Mouse (Mus musculus) hindbrain, embryonic 15.5 days (tissue): ENCODE measurements at regions not wholly inside any gene's neighbourhood (a gene's known extent, or its start where the extent isn't known, plus 50 kb on each side); places are given as distances from the start of the nearest gene placed in this dataset.

Experiments used
- ATAC-seq: fragments of 200-750 bp; cut with Nextera tagmentation; 2 replicates; pipeline ENCODE4 v1.8.0; 2017; ENCODE audit warnings: low read depth, moderate number of reproducible peaks, moderate TSS enrichment; ENCODE audit not compliant: low FRiP score
- H3K27ac ChIP-seq: fragments of 300-500 bp; sonication (generic); replicated peaks from 2 replicates; pipeline ENCODE4 v1.5.1; 2015; ENCODE audit warnings: mild to moderate bottlenecking, inconsistent platforms
- H3K27me3 ChIP-seq: fragments of 300-500 bp; sonication (generic); 2 replicates; pipeline ENCODE4 v1.6.1; 2015; ENCODE audit warnings: control low read depth, inconsistent platforms
- H3K36me3 ChIP-seq: fragments of 300-500 bp; sonication (generic); 2 replicates; pipeline ENCODE4 v1.6.1; 2015; ENCODE audit warnings: control low read depth, inconsistent platforms
- H3K4me1 ChIP-seq: fragments of 300-500 bp; sonication (generic); replicated peaks from 2 replicates; pipeline ENCODE4 v1.6.1; 2015; ENCODE audit warnings: control low read depth, inconsistent platforms
- H3K4me2 ChIP-seq: fragments of 300-500 bp; sonication (generic); 2 replicates; pipeline ENCODE4 v1.6.1; 2015; ENCODE audit warnings: moderate library complexity, mild to moderate bottlenecking, inconsistent platforms
- H3K4me3 ChIP-seq: fragments of 300-500 bp; sonication (generic); 2 replicates; pipeline ENCODE4 v1.5.1; 2015; ENCODE audit warnings: mild to moderate bottlenecking, inconsistent platforms
- H3K9ac ChIP-seq: fragments of 300-500 bp; sonication (generic); 2 replicates; pipeline ENCODE4 v1.6.1; 2015; ENCODE audit warnings: inconsistent platforms
- H3K9me3 ChIP-seq: fragments of 300-500 bp; sonication (generic); 2 replicates; pipeline ENCODE4 v1.6.1; 2016; ENCODE audit warnings: control low read depth, inconsistent platforms
- WGBS: fragments of 180-500 bp; shearing (Covaris S2); methylation state at CpG from one replicate; pipeline ENCODE4 v1.1.7; 2015; 5-methylcytosine and 5-hydroxymethylcytosine counted together

GRCm38 (mm10) chr15:59777307-59777871, 239.0 kb downstream of the 4933412E24Rik start:
- ATAC-seq = peak; percentile 48; the same call in 1 of the 2 replicates
- Histone ChIP-seq H3K9ac (no peak overlapping the region), H3K27ac (no peak overlapping the region), H3K4me1 (no peaks in the 10 kb centered on the region), H3K4me2 (no peak overlapping the region), H3K9me3 (no peaks in the 10 kb centered on the region), H3K27me3 (no peaks in the 10 kb centered on the region), H3K36me3 (no peaks in the 10 kb centered on the region), H3K4me3 (no peak overlapping the region)
- WGBS = 75% methylated on average over 13 of the region's 13 CpGs

- Histone ChIP-seq H3K36me3 (no peaks in the 10 kb centered on the region), H3K4me2 (no peak overlapping the region), H3K4me1 (no peaks in the 10 kb centered on the region), H3K27ac (no peak overlapping the region), H3K4me3 (no peak overlapping the region), H3K9ac (no peak overlapping the region), H3K9me3 (no peaks in the 10 kb centered on the region), H3K27me3 (no peaks in the 10 kb centered on the region)
- no peak for ATAC-seq
- 91% methylated on average over 3 of the region's 3 CpGs for WGBS
These were observed 240.6 kb downstream of the 4933412E24Rik start for GRCm38 (mm10) chr15:59775781-59776180.

- Histone ChIP-seq H3K4me2 (no peak overlapping the region), H3K4me1 (no peaks in the 10 kb centered on the region), H3K9me3 (no peaks in the 10 kb centered on the region), H3K27me3 (no peaks in the 10 kb centered on the region), H3K36me3 (no peaks in the 10 kb centered on the region), H3K27ac (no peak overlapping the region), H3K4me3 (no peak overlapping the region), H3K9ac (no peak overlapping the region)
- no peak for ATAC-seq
- 79% methylated on average over 2 of the region's 2 CpGs for WGBS
These were observed 242.4 kb downstream of the 4933412E24Rik start for GRCm38 (mm10) chr15:59773983-59774382.

- H3K27ac ChIP-seq = no peak overlapping the region
These were observed 243.8 kb downstream of the 4933412E24Rik start for GRCm38 (mm10) chr15:59772595-59772994.

GRCm38 (mm10) chr15:59762061-59762460, 254.4 kb downstream of the 4933412E24Rik start:
- Histone ChIP-seq H3K9ac (no peak overlapping the region), H3K36me3 (no peaks in the 10 kb centered on the region), H3K4me1 (no peaks in the 10 kb centered on the region), H3K27ac (no peak overlapping the region), H3K27me3 (no peaks in the 10 kb centered on the region), H3K9me3 (no peaks in the 10 kb centered on the region), H3K4me3 (no peak overlapping the region), H3K4me2 (no peak overlapping the region)
- ATAC-seq = no peak
- 90% methylated on average over 6 of the region's 6 CpGs for WGBS

More at GRCm38 (mm10) chr15:59772595-59772994, 243.8 kb downstream of the 4933412E24Rik start:
- Histone ChIP-seq H3K4me2 (no peak overlapping the region), H3K36me3 (no peaks in the 10 kb centered on the region), H3K27me3 (no peaks in the 10 kb centered on the region), H3K9ac (no peak overlapping the region), H3K4me1 (no peaks in the 10 kb centered on the region), H3K9me3 (no peaks in the 10 kb centered on the region), H3K4me3 (no peak overlapping the region)
- ATAC-seq = no peak
- 89% methylated on average over 2 of the region's 2 CpGs for WGBS

GRCm38 (mm10) chr15:59760490-59760889, 255.9 kb downstream of the 4933412E24Rik start:
- Histone ChIP-seq H3K9me3 (no peaks in the 10 kb centered on the region), H3K4me3 (no peak overlapping the region), H3K27me3 (no peaks in the 10 kb centered on the region), H3K4me2 (no peak overlapping the region), H3K27ac (no peak overlapping the region), H3K9ac (no peak overlapping the region), H3K4me1 (no peaks in the 10 kb centered on the region), H3K36me3 (no peaks in the 10 kb centered on the region)
- WGBS = 96% methylated on average over 5 of the region's 5 CpGs
- no peak for ATAC-seq

GRCm38 (mm10) chr15:59759566-59759965, 256.8 kb downstream of the 4933412E24Rik start:
- Histone ChIP-seq H3K4me1 (no peaks in the 10 kb centered on the region), H3K27me3 (no peaks in the 10 kb centered on the region), H3K4me2 (no peak overlapping the region), H3K27ac (no peak overlapping the region), H3K4me3 (no peak overlapping the region), H3K9ac (no peak overlapping the region), H3K36me3 (no peaks in the 10 kb centered on the region), H3K9me3 (no peaks in the 10 kb centered on the region)
- no peak for ATAC-seq
- 49% methylated on average over 4 of the region's 4 CpGs for WGBS

- Histone ChIP-seq H3K27me3 (no peaks in the 10 kb centered on the region), H3K9me3 (no peaks in the 10 kb centered on the region), H3K36me3 (no peaks in the 10 kb centered on the region), H3K4me3 (no peak overlapping the region), H3K9ac (no peak overlapping the region), H3K4me2 (no peak overlapping the region), H3K27ac (no peak overlapping the region), H3K4me1 (no peaks in the 10 kb centered on the region)
- WGBS = 76% methylated on average over 2 of the region's 2 CpGs
- ATAC-seq = no peak
These were observed 257.4 kb downstream of the 4933412E24Rik start for GRCm38 (mm10) chr15:59758971-59759370.

GRCm38 (mm10) chr15:59756141-59756540, 260.3 kb downstream of the 4933412E24Rik start:
- no peak overlapping the region for H3K4me3 ChIP-seq
- H3K36me3 ChIP-seq = no peaks in the 10 kb centered on the region
- no peak for ATAC-seq
- no peaks in the 10 kb centered on the region for H3K27me3 ChIP-seq
- H3K4me2 ChIP-seq = no peak overlapping the region
- WGBS = 63% methylated on average over 6 of the region's 6 CpGs
- no peaks in the 10 kb centered on the region for H3K9me3 ChIP-seq
- no peaks in the 10 kb centered on the region for H3K4me1 ChIP-seq
- no peak overlapping the region for H3K9ac ChIP-seq
- H3K27ac ChIP-seq = no peak overlapping the region

GRCm38 (mm10) chr15:59754906-59755305, 261.5 kb downstream of the 4933412E24Rik start:
- Histone ChIP-seq H3K9me3 (no peaks in the 10 kb centered on the region), H3K9ac (no peak overlapping the region), H3K27ac (no peak overlapping the region), H3K4me3 (no peak overlapping the region), H3K27me3 (no peaks in the 10 kb centered on the region), H3K4me2 (no peak overlapping the region), H3K36me3 (no peaks in the 10 kb centered on the region), H3K4me1 (no peaks in the 10 kb centered on the region)
- no peak for ATAC-seq
- WGBS = 74% methylated on average over 13 of the region's 13 CpGs

- H3K36me3 ChIP-seq = no peaks in the 10 kb centered on the region
- no peaks in the 10 kb centered on the region for H3K9me3 ChIP-seq
- H3K9ac ChIP-seq = no peak overlapping the region
- ATAC-seq = no peak
- 88% methylated on average over 1 of the region's 1 CpGs for WGBS
- no peak overlapping the region for H3K27ac ChIP-seq
- H3K4me2 ChIP-seq = no peak overlapping the region
- H3K4me3 ChIP-seq = no peak overlapping the region
- H3K4me1 ChIP-seq = no peaks in the 10 kb centered on the region
- H3K27me3 ChIP-seq = no peaks in the 10 kb centered on the region
These were observed 264.1 kb downstream of the 4933412E24Rik start for GRCm38 (mm10) chr15:59752277-59752676.

GRCm38 (mm10) chr15:59746290-59746689, 270.1 kb downstream of the 4933412E24Rik start:
- H3K4me2 ChIP-seq = no peak overlapping the region
- H3K27ac ChIP-seq = no peak overlapping the region
- no peaks in the 10 kb centered on the region for H3K36me3 ChIP-seq
- H3K9me3 ChIP-seq = no peaks in the 10 kb centered on the region
- H3K27me3 ChIP-seq = no peaks in the 10 kb centered on the region
- H3K4me1 ChIP-seq = no peaks in the 10 kb centered on the region
- 64% methylated on average over 9 of the region's 9 CpGs for WGBS
- H3K4me3 ChIP-seq = no peak overlapping the region
- no peak overlapping the region for H3K9ac ChIP-seq
- ATAC-seq = no peak

GRCm38 (mm10) chr15:59744411-59744931, 271.9 kb downstream of the 4933412E24Rik start:
- ATAC-seq = no peak
- Histone ChIP-seq H3K9ac (no peak overlapping the region), H3K27ac (no peak overlapping the region), H3K4me1 (no peaks in the 10 kb centered on the region), H3K9me3 (no peaks in the 10 kb centered on the region), H3K4me2 (no peak overlapping the region), H3K27me3 (no peaks in the 10 kb centered on the region), H3K36me3 (no peaks in the 10 kb centered on the region), H3K4me3 (no peak overlapping the region)
- WGBS = 54% methylated on average over 5 of the region's 5 CpGs
